Mouse (Mus musculus) embryonic facial prominence, embryonic 14.5 days (tissue): Measurements from ENCODE around the gene Nsun2. TPM values are rescaled to one million over a fixed set of nuclear protein-coding genes. Genes with fewer than 3 reads are reported as not detected.

Source experiments
- ATAC-seq: fragments of 200-750 bp; cut with Nextera tagmentation; 2 replicates; pipeline ENCODE4 v1.8.0; 2017; ENCODE audit warnings: low read depth, moderate number of reproducible peaks, moderate TSS enrichment
- DNase-seq: peaks from one replicate; pipeline ENCODE4 v3.0.0-alpha.2; 2015; ENCODE audit warnings: low spot score
- H3K27ac ChIP-seq: fragments of 300-500 bp; sonication (generic); replicated peaks from 2 replicates; pipeline ENCODE4 v1.5.1; 2014; ENCODE audit warnings: low read depth, mild to moderate bottlenecking, low read length, moderate library complexity
- H3K27me3 ChIP-seq: fragments of 300-500 bp; sonication (generic); replicated peaks from 2 replicates; pipeline ENCODE4 v1.6.1; 2014; ENCODE audit warnings: low read length; ENCODE audit not compliant: control insufficient read depth, insufficient read depth
- H3K36me3 ChIP-seq: fragments of 300-500 bp; sonication (generic); 2 replicates; pipeline ENCODE4 v1.6.1; 2014; ENCODE audit warnings: low read length, mixed read lengths; ENCODE audit not compliant: control insufficient read depth, insufficient read depth
- H3K4me1 ChIP-seq: fragments of 300-500 bp; sonication (generic); 2 replicates; pipeline ENCODE4 v1.6.1; 2014; ENCODE audit warnings: antibody characterized with exemption, low read length; ENCODE audit not compliant: control insufficient read depth, insufficient read depth
- H3K4me2 ChIP-seq: fragments of 300-500 bp; sonication (generic); 2 replicates; pipeline ENCODE4 v1.6.1; 2014; ENCODE audit warnings: low read depth, mild to moderate bottlenecking, low read length, moderate library complexity, mixed read lengths
- H3K4me3 ChIP-seq: fragments of 300-500 bp; sonication (generic); 2 replicates; pipeline ENCODE4 v1.5.1; 2014; ENCODE audit warnings: low read depth, mild to moderate bottlenecking, low read length
- H3K9ac ChIP-seq: fragments of 300-500 bp; sonication (generic); 2 replicates; pipeline ENCODE4 v1.6.1; 2014; ENCODE audit warnings: low read depth, mild to moderate bottlenecking, low read length, moderate library complexity, mixed read lengths
- H3K9me3 ChIP-seq: fragments of 300-500 bp; sonication (generic); 2 replicates; pipeline ENCODE4 v1.6.1; 2016; ENCODE audit warnings: low read length; ENCODE audit not compliant: control insufficient read depth
- WGBS: fragments of 180-500 bp; shearing (Covaris S2); extraction: QIAGEN DNeasy Blood & Tissue Kit; methylation state at CpG from one replicate; pipeline ENCODE4 v1.1.7; 2014; 5-methylcytosine and 5-hydroxymethylcytosine counted together
- polyA plus RNA-seq: library from polyadenylated mRNA; unstranded; fragments of >200 nt; fragmentation: Nextera tagmentation; extraction: Ambion mirVana; gene quantifications from 2 replicates; pipeline ENCODE4 v1.2.1, GENCODE M21; 2014

Nsun2 gene
- polyA plus RNA-seq, 1 experiment from 2014 or later, result 112 TPM

DNA sequence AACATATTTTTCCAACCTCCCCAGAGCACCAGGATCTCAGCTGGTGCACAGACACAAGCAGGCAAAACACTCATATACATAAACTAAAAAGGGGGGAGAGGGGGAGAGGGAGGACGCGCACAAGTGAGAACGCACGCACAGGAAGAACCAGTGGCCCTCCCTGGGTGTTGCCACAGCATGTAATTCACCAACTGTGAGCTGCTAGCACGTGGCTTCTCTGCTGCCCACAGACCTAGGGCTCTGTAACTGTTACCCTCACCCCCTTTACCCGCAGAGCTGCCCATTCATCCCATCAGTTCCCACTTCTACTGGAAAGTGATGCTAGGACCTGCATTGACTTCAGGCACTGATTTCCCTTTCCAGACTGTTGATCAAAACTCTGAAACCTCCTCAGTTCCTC is 14.4 kb upstream of the Nsun2 start:
- no peak for ATAC-seq
- 74% methylated on average over 5 of the region's 6 CpGs for WGBS
- DNase-seq, result no peak

DNA sequence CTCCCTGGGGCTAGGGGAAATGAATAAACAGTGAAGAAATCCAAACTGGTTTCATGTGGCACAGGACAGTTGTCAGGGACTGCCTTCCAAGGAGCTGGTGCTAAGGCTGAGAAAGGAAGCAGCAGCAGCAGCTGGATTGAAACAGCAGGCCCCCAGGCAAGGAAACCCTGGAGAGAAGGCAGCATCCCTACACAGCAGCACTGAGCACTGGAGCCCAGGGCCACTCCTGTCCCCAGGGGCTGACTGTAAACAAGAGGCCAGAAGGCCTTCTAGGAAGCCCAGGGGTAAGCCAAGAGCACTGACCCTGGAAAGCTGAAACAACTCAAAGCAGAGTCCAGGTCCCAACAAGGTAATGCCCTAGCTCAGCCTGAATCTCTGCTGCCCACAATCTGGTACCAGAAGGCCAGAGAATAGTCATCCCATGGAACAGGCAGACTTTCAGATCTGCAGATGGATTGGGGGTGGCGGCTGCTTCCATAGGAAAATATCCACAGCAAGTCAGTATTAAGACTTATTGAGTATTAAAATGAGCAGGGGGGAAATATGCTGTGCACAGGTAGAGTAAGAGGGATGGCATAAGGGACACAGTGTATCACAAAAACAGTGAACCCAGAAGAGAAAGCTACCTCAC is 11.3 kb upstream of the Nsun2 start:
- Histone ChIP-seq H3K9me3 (no peaks in the 10 kb centered on the region), H3K4me3 (no peak overlapping the region), H3K4me1 (0 out of 2 replicates have a peak, but pooled peaks cover 8% of the 10 kb centered on the region), H3K36me3 (no peaks in the 10 kb centered on the region), H3K4me2 (no peak overlapping the region), H3K27ac (no peak overlapping the region), H3K9ac (no peak overlapping the region), H3K27me3 (no peaks in the 10 kb centered on the region)
- DNase-seq, result no peak
- ATAC-seq, result no peak
- 90% methylated on average over 1 of the region's 1 CpGs for WGBS

More for the DNA sequence above, 14.4 kb upstream of the Nsun2 start:
- H3K4me2 ChIP-seq, result no peak overlapping the region
- no peak overlapping the region for H3K9ac ChIP-seq
- H3K9me3 ChIP-seq, result no peaks in the 10 kb centered on the region
- 0 out of 2 replicates have a peak, but pooled peaks cover 3% of the 10 kb centered on the region for H3K4me1 ChIP-seq
- H3K36me3 ChIP-seq, result 0 out of 2 replicates have a peak, but pooled peaks cover 7% of the 10 kb centered on the region
- no peaks in the 10 kb centered on the region for H3K27me3 ChIP-seq
- H3K27ac ChIP-seq, result no peak overlapping the region
- H3K4me3 ChIP-seq, result no peak overlapping the region

- 66% methylated on average over 14 of the region's 14 CpGs for WGBS
- Histone ChIP-seq H3K4me3 (no peak overlapping the region), H3K4me2 (no peak overlapping the region), H3K36me3 (0 out of 2 replicates have a peak, but pooled peaks cover 3% of the 10 kb centered on the region), H3K4me1 (peaks cover 11% of the 10 kb centered on the region; the same call in 1 of the 2 replicates), H3K9me3 (no peaks in the 10 kb centered on the region), H3K27me3 (no peaks in the 10 kb centered on the region), H3K27ac (no peak overlapping the region), H3K9ac (no peak overlapping the region)
- no peak for DNase-seq
- ATAC-seq, result no peak
Measured at GRCm38 (mm10) chr13:69523444-69524157, 9.9 kb upstream of the Nsun2 start.

DNA sequence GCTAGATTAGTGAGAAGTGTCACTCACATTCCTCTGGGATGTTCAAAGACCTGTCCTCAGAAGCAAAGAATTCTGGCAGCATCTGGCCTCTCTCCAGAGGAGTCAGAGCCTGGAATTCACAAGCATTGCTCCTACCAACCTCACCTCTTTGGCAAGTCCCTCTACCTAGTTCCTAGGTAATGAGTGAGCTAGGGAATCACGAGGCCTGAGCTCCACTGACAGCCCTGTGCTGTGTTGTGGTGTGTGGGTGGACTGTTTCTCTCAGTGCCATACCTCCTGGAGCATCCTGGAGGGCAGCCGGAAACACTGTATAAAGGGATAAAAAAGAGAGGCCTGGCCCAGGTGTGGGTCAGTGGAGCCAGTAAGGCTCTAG is 9.4 kb upstream of the Nsun2 start:
- no peak overlapping the region for H3K4me3 ChIP-seq
- 66% methylated on average over 2 of the region's 2 CpGs for WGBS
- H3K36me3 ChIP-seq, result peaks cover 8% of the 10 kb centered on the region; the same call in 1 of the 2 replicates
- DNase-seq, result no peak
- H3K9ac ChIP-seq, result no peak overlapping the region
- no peak overlapping the region for H3K27ac ChIP-seq
- no peaks in the 10 kb centered on the region for H3K27me3 ChIP-seq
- no peak for ATAC-seq
- peaks cover 11% of the 10 kb centered on the region; the same call in 1 of the 2 replicates for H3K4me1 ChIP-seq
- no peak overlapping the region for H3K4me2 ChIP-seq
- no peaks in the 10 kb centered on the region for H3K9me3 ChIP-seq

DNA sequence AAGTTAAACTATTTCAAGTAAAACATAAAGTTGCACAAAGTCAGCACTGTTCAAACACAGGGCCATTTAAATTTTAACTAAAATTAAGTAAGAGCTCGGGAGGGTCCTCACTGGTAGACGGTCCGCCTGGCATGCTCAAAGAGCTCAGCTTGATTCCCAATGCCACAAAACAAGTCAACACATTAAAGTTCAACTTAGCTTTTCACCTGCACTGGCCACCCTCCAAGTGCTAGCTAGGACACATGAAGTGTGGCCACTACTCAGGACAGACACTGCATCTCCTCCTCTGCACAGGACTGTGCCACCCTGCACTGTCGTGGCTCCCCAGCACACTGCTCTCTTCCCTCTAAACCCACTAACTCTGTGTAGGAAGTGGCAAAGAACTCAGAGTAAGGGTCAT is 7.7 kb upstream of the Nsun2 start:
- H3K9ac ChIP-seq, result no peak overlapping the region
- peaks cover 13% of the 10 kb centered on the region; the same call in 1 of the 2 replicates for H3K4me1 ChIP-seq
- 71% methylated on average over 4 of the region's 4 CpGs for WGBS
- H3K36me3 ChIP-seq, result peaks cover 21% of the 10 kb centered on the region; the same call in 1 of the 2 replicates
- H3K27ac ChIP-seq, result no peak overlapping the region
- H3K27me3 ChIP-seq, result no peaks in the 10 kb centered on the region
- no peak for DNase-seq
- ATAC-seq, result 0 out of 2 replicates have a peak, but pooled peaks have one; percentile 10
- no peaks in the 10 kb centered on the region for H3K9me3 ChIP-seq
- no peak overlapping the region for H3K4me3 ChIP-seq
- no peak overlapping the region for H3K4me2 ChIP-seq

- DNase-seq, result no peak
- Histone ChIP-seq H3K9ac (no peak overlapping the region), H3K9me3 (no peaks in the 10 kb centered on the region), H3K27ac (no peak overlapping the region), H3K4me1 (peaks cover 32% of the 10 kb centered on the region), H3K4me3 (no peak overlapping the region), H3K27me3 (no peaks in the 10 kb centered on the region), H3K4me2 (no peak overlapping the region), H3K36me3 (peaks cover 21% of the 10 kb centered on the region; the same call in 1 of the 2 replicates)
- WGBS, result 82% methylated on average over 7 of the region's 7 CpGs
- ATAC-seq, result no peak
Measured at GRCm38 (mm10) chr13:69528531-69528930, 5.0 kb upstream of the Nsun2 start.

GRCm38 (mm10) chr13:69530156-69530555 is 3.4 kb upstream of the Nsun2 start:
- H3K36me3 ChIP-seq, result peaks cover 21% of the 10 kb centered on the region; the same call in 1 of the 2 replicates
- DNase-seq, result no peak
- H3K27ac ChIP-seq, result no peak overlapping the region
- no peaks in the 10 kb centered on the region for H3K27me3 ChIP-seq
- no peak overlapping the region for H3K4me3 ChIP-seq
- ATAC-seq, result no peak
- peak overlapping the region; percentile 40; the same call in 1 of the 2 replicates for H3K9ac ChIP-seq
- no peak overlapping the region for H3K4me2 ChIP-seq
- 88% methylated on average over 3 of the region's 3 CpGs for WGBS
- no peaks in the 10 kb centered on the region for H3K9me3 ChIP-seq
- H3K4me1 ChIP-seq, result peaks cover 32% of the 10 kb centered on the region

GRCm38 (mm10) chr13:69530951-69531350 is 2.6 kb upstream of the Nsun2 start:
- Histone ChIP-seq H3K4me2 (peak overlapping the region; percentile 86), H3K36me3 (peaks cover 21% of the 10 kb centered on the region; the same call in 1 of the 2 replicates), H3K27ac (no peak overlapping the region), H3K4me3 (peak overlapping the region; percentile 94; the same call in 1 of the 2 replicates), H3K4me1 (peaks cover 34% of the 10 kb centered on the region), H3K9ac (peak overlapping the region; percentile 40; the same call in 1 of the 2 replicates), H3K27me3 (no peaks in the 10 kb centered on the region), H3K9me3 (no peaks in the 10 kb centered on the region)
- DNase-seq (no peak), ATAC-seq (no peak)
- 72% methylated on average over 6 of the region's 6 CpGs for WGBS
